Mouse (Mus musculus) NIH3T3 (cell line): ENCODE measurements at regions not wholly inside any gene's neighbourhood (a gene's known extent, or its start where the extent isn't known, plus 50 kb on each side); places are given as distances from the start of the nearest gene placed in this dataset.
"Not testable (repeated sequence)": the region's sequence is repeated elsewhere in the genome, so short reads cannot be mapped to it uniquely, and the experiment has no call there.

Experiments used
- DNase-seq: peaks from one replicate; pipeline ENCODE4 v3.0.0-alpha.2; 2012; ENCODE audit warnings: low read depth

DNA sequence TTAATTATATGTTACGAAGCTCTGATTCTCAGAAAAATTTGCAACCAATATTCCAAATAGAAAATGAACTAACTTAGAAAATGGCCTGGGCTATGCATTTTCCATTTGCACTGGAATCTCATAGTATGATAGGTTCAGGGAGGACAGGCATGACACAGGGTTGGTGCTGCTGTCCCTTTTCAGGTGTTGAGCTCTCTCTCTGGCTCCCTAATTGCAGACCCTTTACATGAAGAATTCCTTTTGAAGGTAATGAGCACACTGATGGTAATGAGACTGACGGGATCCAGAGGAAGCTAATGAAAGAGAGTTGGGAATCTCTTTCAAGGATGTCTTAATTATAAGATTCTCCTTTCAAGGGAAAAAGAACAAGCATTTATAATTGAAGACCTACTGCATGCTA is 87.6 kb downstream of the Serpinb8 start:
- DNase-seq, result no peak

- no peak for DNase-seq
Measured at GRCm38 (mm10) chr1:107696858-107697257, 107.1 kb downstream of the Serpinb8 start.

- peak; percentile 4 for DNase-seq
Measured at GRCm38 (mm10) chr1:107706108-107706548, 116.3 kb downstream of the Serpinb8 start.

GRCm38 (mm10) chr1:107708601-107709000 is 118.8 kb downstream of the Serpinb8 start:
- DNase-seq, result peak; percentile 22

DNA sequence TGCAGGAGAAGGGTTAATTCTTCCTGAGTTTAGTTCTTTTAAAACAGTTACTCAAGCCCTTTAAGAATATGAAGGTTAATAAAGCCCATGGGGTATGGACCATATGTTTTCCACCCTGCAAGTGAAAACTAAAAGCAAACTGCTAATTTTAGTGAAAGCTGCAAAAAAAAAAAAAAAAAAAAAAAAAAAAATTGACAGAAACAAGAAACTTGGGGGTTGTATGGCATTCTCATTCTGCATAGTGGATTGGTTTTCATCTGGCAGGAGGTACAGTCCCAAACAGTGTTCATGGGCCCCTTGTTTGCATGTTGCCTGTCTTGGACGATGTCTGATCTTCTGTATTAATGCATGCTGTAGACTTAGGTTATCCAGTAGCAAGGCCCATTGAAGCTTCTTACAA is 125.1 kb downstream of the Serpinb8 start:
- no peak for DNase-seq

GRCm38 (mm10) chr1:107719304-107719703 is 129.5 kb downstream of the Serpinb8 start:
- no peak for DNase-seq

DNA sequence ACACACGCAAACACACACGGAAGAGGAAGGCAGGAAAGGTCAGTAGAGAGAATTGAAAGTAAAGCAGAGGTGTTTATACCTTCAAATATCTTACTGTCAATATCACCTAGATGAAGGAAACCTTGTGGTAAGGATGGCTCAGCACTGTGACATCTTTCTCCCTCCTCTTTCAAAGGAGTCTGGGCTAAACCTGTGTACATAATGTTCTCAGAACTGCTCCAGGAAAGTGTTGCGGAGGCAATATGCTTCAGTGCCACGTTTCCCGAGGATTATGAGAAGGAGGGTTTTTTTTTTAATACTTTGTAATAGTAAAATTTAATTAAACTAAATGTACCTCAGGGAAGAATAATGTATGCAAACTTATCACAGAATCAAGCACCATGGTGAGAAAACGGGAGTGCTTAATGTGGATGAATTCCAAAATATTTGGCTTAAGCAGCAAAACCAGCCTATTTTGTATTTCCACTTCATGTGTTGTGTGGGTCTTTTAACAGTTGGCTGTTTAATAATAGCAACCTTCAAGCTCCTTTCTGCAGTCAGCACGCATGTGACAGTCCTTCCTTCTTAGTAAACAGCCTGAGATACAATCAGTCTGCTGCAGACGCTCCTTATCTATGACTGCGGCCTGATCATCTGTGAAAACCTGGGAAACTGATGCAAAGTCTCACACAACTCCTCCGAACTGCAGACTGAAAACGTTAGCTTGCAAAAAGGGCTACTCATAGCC is 138.5 kb downstream of the Serpinb8 start:
- no peak for DNase-seq

- no peak for DNase-seq
Measured at GRCm38 (mm10) chr1:107765307-107765706, 175.5 kb downstream of the Serpinb8 start.

- no peak for DNase-seq
Measured at GRCm38 (mm10) chr1:107767198-107767947, 177.6 kb downstream of the Serpinb8 start.

DNA sequence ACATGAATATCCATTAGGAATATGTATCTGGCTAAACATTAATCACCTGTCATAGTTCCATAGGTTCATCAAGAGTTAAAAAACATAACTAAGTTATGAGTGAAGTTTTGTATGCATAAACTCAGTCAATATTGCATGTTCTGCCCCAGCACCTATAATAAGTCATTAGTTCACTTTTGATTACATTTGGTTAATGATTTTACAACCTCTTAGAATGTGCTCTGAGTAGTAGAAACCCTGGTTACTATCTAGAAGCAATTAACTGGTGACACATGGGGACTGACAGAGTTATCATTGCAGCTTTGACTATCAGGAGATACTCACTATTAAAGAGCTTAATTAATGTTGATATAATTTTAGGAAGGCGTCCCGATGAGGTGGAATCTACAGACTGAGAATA is 183.2 kb downstream of the Serpinb8 start:
- DNase-seq, result no peak

GRCm38 (mm10) chr1:107783079-107783478 is 193.3 kb downstream of the Serpinb8 start:
- DNase-seq, result no peak

GRCm38 (mm10) chr1:107805823-107806222 is 216.0 kb downstream of the Serpinb8 start:
- peak; percentile 10 for DNase-seq

DNA sequence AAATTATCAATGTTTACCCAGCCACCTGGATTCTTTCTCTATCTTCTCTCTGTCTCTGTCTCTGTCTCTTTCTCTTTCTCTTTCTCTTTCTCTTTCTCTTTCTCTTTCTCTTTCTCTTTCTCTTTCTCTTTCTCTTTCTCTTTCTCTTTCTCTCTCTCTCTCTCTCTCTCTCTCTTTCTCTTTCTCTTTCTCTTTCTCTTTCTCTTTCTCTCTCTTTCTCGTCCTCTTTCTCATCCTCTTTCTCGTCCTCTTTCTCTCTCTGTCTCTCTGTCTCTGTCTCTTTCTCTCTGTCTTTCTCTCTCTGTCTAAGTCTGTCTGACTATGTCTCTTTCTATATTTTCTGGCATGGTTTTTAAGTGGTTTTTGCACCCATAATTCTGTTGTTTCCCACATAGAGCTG is 217.6 kb downstream of the Serpinb8 start:
- not testable (repeated sequence) for DNase-seq

- DNase-seq, result no peak
Measured at GRCm38 (mm10) chr1:107811136-107811535, 221.3 kb downstream of the Serpinb8 start.

- no peak for DNase-seq
Measured at GRCm38 (mm10) chr1:107811859-107812258, 222.1 kb downstream of the Serpinb8 start.

GRCm38 (mm10) chr1:107837877-107838276 is 248.1 kb downstream of the Serpinb8 start:
- DNase-seq, result no peak

GRCm38 (mm10) chr1:107852386-107852785 is 262.6 kb downstream of the Serpinb8 start:
- no peak for DNase-seq

- no peak for DNase-seq
Measured at GRCm38 (mm10) chr1:107853001-107853400, 263.2 kb downstream of the Serpinb8 start.

DNA sequence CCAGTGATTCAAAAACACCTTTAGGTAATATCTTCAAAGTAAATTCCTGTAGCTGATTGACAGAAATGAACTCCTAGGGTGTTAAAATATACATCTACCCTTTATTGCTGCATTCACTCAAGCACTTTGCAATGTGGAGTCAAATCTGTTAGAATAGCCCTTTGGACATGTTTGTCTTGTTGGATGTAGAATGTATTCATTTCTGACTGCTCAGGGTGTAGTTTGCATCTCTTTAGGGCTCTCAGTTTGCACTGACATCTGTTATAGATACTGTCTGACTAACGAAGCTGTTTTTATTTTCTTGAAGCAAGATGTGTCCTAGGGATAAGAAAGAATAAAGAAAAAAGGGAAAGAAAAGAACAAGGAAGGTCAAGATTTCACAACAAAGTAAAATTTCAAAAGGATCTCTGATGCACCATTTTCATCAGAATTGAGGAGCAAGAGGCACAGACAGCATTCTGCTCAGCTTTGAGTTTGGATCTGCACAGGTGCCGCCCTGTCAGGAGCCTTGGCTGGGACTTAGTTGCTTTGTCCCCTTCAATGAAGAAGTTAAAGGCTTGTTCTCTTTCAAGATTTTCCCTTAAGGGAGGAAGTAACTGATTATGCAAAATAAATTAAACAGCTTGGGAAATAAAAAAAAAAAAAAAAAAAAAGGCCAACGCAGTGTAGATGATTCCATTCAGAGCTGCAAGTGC is 308.1 kb downstream of the Serpinb8 start:
- DNase-seq, result no peak

DNA sequence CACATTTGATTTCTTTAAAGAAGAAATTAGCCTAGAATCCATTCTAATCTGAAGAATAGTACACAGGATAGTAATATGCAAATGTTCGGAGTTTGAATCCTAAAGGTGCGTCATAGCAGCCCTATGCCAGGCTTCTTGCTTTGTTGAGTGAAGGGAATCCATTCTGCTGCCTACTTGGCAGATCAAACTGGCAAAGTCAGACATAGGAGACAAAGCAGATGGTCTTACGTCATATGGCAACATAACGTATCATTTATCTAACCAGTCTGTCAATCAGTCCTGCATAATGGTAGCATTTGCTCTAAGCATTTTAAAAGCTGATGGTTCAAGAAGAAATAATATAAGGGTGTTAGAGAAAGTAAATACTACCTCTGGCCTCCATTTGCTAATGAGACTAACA is 309.5 kb downstream of the Serpinb8 start:
- no peak for DNase-seq

- no peak for DNase-seq
Measured at GRCm38 (mm10) chr1:107900449-107900848, 310.6 kb downstream of the Serpinb8 start.

GRCm38 (mm10) chr1:107900913-107901312 is 311.1 kb downstream of the Serpinb8 start:
- DNase-seq, result no peak
